9 mouse cellular contexts compared by ENCODE assay signal in genomic region chrX:42557284-42557683, GRCm38 (mm10). TPM values are rescaled to one million over a fixed set of nuclear protein-coding genes. Genes with fewer than 3 reads are reported as not detected.
DNase-seq lines count a peak whose midpoint lies in the region; ATAC-seq and TF ChIP-seq lines count a peak whose summit lies in the region.
"Had no signal": no experiment of that assay in that cellular context is flagged by ENCODE, and none has a peak within 500 bp of the region (broad histone marks: within the 10 kb centered on the region; RNA-seq: fewer than 3 reads in every experiment).

No protein-coding gene starts in this region.

- TF ChIP-seq EP300 in CH12.LX (IDR thresholded peaks at IDR 0.05; ENCODE audit: low read length) = no peak

- no peaks in the 10 kb centered on the region for H3K4me1 ChIP-seq in heart, embryonic 10.5 days
- no peaks in the 10 kb centered on the region for H3K4me1 ChIP-seq in CH12.LX (ENCODE audit: control insufficient read depth in 1 of 2, insufficient read depth in 2 of 2)
- H3K4me1 ChIP-seq in forebrain, embryonic 14.5 days (ENCODE audit: control insufficient read depth, insufficient read depth, low read length) = no peaks in the 10 kb centered on the region

- ATAC-seq in forebrain, embryonic 14.5 days = peak; percentile 72; the same call in 1 of the 2 replicates

- no peaks in the 10 kb centered on the region for H3K27me3 ChIP-seq in heart, embryonic 10.5 days (ENCODE audit: insufficient read depth, poor library complexity, severe bottlenecking)
- no peaks in the 10 kb centered on the region for H3K27me3 ChIP-seq in CH12.LX (replicated peaks)
- no peaks in the 10 kb centered on the region for H3K27me3 ChIP-seq in forebrain, embryonic 14.5 days (replicated peaks; ENCODE audit: control insufficient read depth, insufficient read depth, low read length)

- no peak overlapping the region for H3K4me2 ChIP-seq in CH12.LX (ENCODE audit: insufficient read depth, low read depth, poor library complexity, severe bottlenecking)
- no peak overlapping the region for H3K4me2 ChIP-seq in forebrain, embryonic 14.5 days (ENCODE audit: low read length)

- peak; percentile 9 for DNase-seq in heart, adult 8-10 months (ENCODE audit: low spot score)
- DNase-seq in heart, embryonic 10.5 days (ENCODE audit: low spot score) = no peak
- DNase-seq in CH12.LX (ENCODE audit: extremely low read depth) = peak; percentile 57
- peak; percentile 13 for DNase-seq in c-Kit-positive CD71-negative TER-119-negative erythroid progenitor cells, embryonic 14.5 days (ENCODE audit: low read depth)
- DNase-seq in forebrain, embryonic 14.5 days (ENCODE audit: low spot score) = peak; percentile 77
- peak; percentile 45 to 57 for DNase-seq in kidney, postnatal 4 days
- peak; percentile 43 for DNase-seq in lung, postnatal 14 days
- peak; percentile 3 for DNase-seq in right cerebral cortex, postnatal 4 days

- H3K9me3 ChIP-seq in heart, embryonic 10.5 days = no peaks in the 10 kb centered on the region
- H3K9me3 ChIP-seq in CH12.LX (replicated peaks; ENCODE audit: low read length) = no peaks in the 10 kb centered on the region
- no peaks in the 10 kb centered on the region for H3K9me3 ChIP-seq in forebrain, embryonic 14.5 days (replicated peaks; ENCODE audit: control insufficient read depth, low read length)

- WGBS in heart, embryonic 10.5 days = 25% methylated on average over 7 of the region's 7 CpGs
- WGBS in forebrain, embryonic 14.5 days = 29% methylated on average over 7 of the region's 7 CpGs

- H3K9ac ChIP-seq in CH12.LX (ENCODE audit: insufficient read depth, low read depth) = no peak overlapping the region
- no peak overlapping the region for H3K9ac ChIP-seq in forebrain, embryonic 14.5 days (ENCODE audit: low read length)

- in situ Hi-C loops in CH12.LX (cut with MboI; ENCODE audit: low pct_ligation_motif_present, low pct_unique_long_range_greater_than_20kb, low sequenced_read_pairs) = no loop called here

- dilution Hi-C loops in CH12.LX (cut with MboI; ENCODE audit: extremely low pct_ligation_motif_present, extremely low pct_unique_long_range_greater_than_20kb, low sequenced_read_pairs) = no loop called here

- no peaks in the 10 kb centered on the region for H3K79me2 ChIP-seq in CH12.LX (replicated peaks; ENCODE audit: control insufficient read depth, extremely low read depth, insufficient read depth, poor library complexity, severe bottlenecking)

- peak; percentile 16 to 66; a peak in 2 of 4 replicates for TF ChIP-seq CTCF in CH12.LX (conservative IDR thresholded peaks at IDR 0.05 in 1 of 2, IDR thresholded peaks at IDR 0.05 in 1 of 2; ENCODE audit: low read depth in 2 of 2, low read length in 2 of 2)

- H3K4me3 ChIP-seq in heart, embryonic 10.5 days = no peak overlapping the region
- H3K4me3 ChIP-seq in CH12.LX (replicated peaks in 1 of 3; ENCODE audit: low read depth in 2 of 3, low read length in 2 of 3, poor library complexity in 1 of 3) = no peak overlapping the region
- no peak overlapping the region for H3K4me3 ChIP-seq in forebrain, embryonic 14.5 days (ENCODE audit: low read depth, low read length)

- TF ChIP-seq RAD21 in CH12.LX (IDR thresholded peaks at IDR 0.05; ENCODE audit: low read depth, low read length) = peak; percentile 75

- no peak for TF ChIP-seq POLR2A in CH12.LX (IDR thresholded peaks at IDR 0.05; ENCODE audit: low read depth, low read length)

- no peaks in the 10 kb centered on the region for H3K36me3 ChIP-seq in heart, embryonic 10.5 days
- H3K36me3 ChIP-seq in CH12.LX (replicated peaks in 1 of 2; ENCODE audit: control insufficient read depth in 1 of 2, insufficient read depth in 1 of 2, low read length in 1 of 2) = no peaks in the 10 kb centered on the region
- no peaks in the 10 kb centered on the region for H3K36me3 ChIP-seq in forebrain, embryonic 14.5 days (ENCODE audit: control insufficient read depth, insufficient read depth, low read length)

- no peak overlapping the region for H3K27ac ChIP-seq in heart, embryonic 10.5 days
- H3K27ac ChIP-seq in CH12.LX (ENCODE audit: insufficient read depth, low read depth) = no peak overlapping the region
- H3K27ac ChIP-seq in forebrain, embryonic 14.5 days (ENCODE audit: low read depth, low read length) = no peak overlapping the region

TF ChIP-seq in CH12.LX, 34 proteins besides CTCF, POLR2A, EP300 and RAD21:
- TF ChIP-seq SIN3A (IDR thresholded peaks at IDR 0.05; ENCODE audit: low read length) (no peak), SMC3 (IDR thresholded peaks at IDR 0.05; ENCODE audit: low read depth, low read length) (peak; percentile 40), MAX (IDR thresholded peaks at IDR 0.05; ENCODE audit: low read length) (no peak), GABPA (IDR thresholded peaks at IDR 0.05; ENCODE audit: insufficient replicate concordance, low read depth, low read length) (no peak), HCFC1 (IDR thresholded peaks at IDR 0.05; ENCODE audit: low read depth, low read length) (no peak)

RNA-seq across cellular contexts. Expression of gene Sh2d1a, which starts 55.0 kb away (rescaled TPM):
- not detected for total RNA-seq in heart, adult 8-10 months (2022)
- polyA plus RNA-seq in heart, embryonic 10.5 days (2016; fragmentation: Nextera tagmentation; extraction: Ambion mirVana) = not detected in 2 replicates
- total RNA-seq in CH12.LX (2012; rRNA removed) (not detected in 2 replicates), CH12.LX (2014; rRNA removed) (not detected in 2 replicates)
- not detected in 2 replicates for polyA plus RNA-seq in CH12.LX (2012; ENCODE audit: insufficient read length, low read depth)
- polyA plus RNA-seq in forebrain, embryonic 14.5 days (2014; fragmentation: Nextera tagmentation; extraction: Ambion mirVana) = 2.4 and 3.1 TPM in 2 replicates
- total RNA-seq: layer of hippocampus, postnatal 25 days had no signal
